Mouse (Mus musculus) MEL (cell line): ENCODE results near the gene Ankmy1.

Source experiments
- CTCF ChIP-seq, 3 experiments: IDR thresholded peaks in 2 of 3; conservative IDR thresholded peaks in 1 of 3; 2 replicates each; pipeline ENCODE4 v1.5.1; 2011 to 2012; ENCODE audit warnings: low read length in 3 of 3, low read depth in 2 of 3, mild to moderate bottlenecking in 2 of 3, improper control_type of control experiment in 1 of 3, inconsistent platforms in 1 of 3, mixed read lengths in 1 of 3, moderate library complexity in 1 of 3; ENCODE audit not compliant: control insufficient read depth in 1 of 3, insufficient read depth in 1 of 3, poor library complexity in 1 of 3, severe bottlenecking in 1 of 3
- EP300 ChIP-seq, 2 experiments: IDR thresholded peaks; 2 replicates each; pipeline ENCODE4 v1.6.1; 2011; ENCODE audit warnings: improper control_type of control experiment in 2 of 2, low read length in 2 of 2, low read depth in 1 of 2, mild to moderate bottlenecking in 1 of 2
- MYB ChIP-seq: IDR thresholded peaks from 2 replicates; pipeline ENCODE4 v1.6.1; 2011; ENCODE audit warnings: mild to moderate bottlenecking, low read depth, low read length, improper control_type of control experiment
- POLR2A ChIP-seq, 2 experiments: IDR thresholded peaks; 2 replicates each; pipeline ENCODE4 v1.6.1; 2011 to 2012; ENCODE audit warnings: low read length in 2 of 2, mild to moderate bottlenecking in 2 of 2, control low read depth in 1 of 2, improper control_type of control experiment in 1 of 2, low read depth in 1 of 2, moderate library complexity in 1 of 2; ENCODE audit not compliant: control insufficient read depth in 1 of 2, insufficient read depth in 1 of 2, poor library complexity in 1 of 2
- TAL1 ChIP-seq: IDR thresholded peaks from 2 replicates; pipeline ENCODE4 v1.6.1; 2012; ENCODE audit warnings: mild to moderate bottlenecking, inconsistent platforms, low read length, moderate library complexity, mixed read lengths
- ZKSCAN1 ChIP-seq: IDR thresholded peaks from 2 replicates; pipeline ENCODE4 v1.6.1; 2012; ENCODE audit warnings: low read depth, mild to moderate bottlenecking, inconsistent platforms, low read length, improper control_type of control experiment, moderate library complexity
- ZNF384 ChIP-seq: IDR thresholded peaks from 2 replicates; pipeline ENCODE4 v1.6.1; 2012; ENCODE audit warnings: low read depth, mild to moderate bottlenecking, inconsistent platforms, low read length, improper control_type of control experiment

GRCm38 (mm10) chr1:92849938-92850574 is 52.6 kb downstream of the Ankmy1 start:
- no peak for TF ChIP-seq CTCF (IDR thresholded peaks at IDR 0.05 in 2 of 3, conservative IDR thresholded peaks at IDR 0.05 in 1 of 3; ENCODE audit: control insufficient read depth in 1 of 3, insufficient read depth in 1 of 3, low read depth in 2 of 3, low read length in 3 of 3, poor library complexity in 1 of 3, severe bottlenecking in 1 of 3)
- no peak for TF ChIP-seq ZNF384
- no peak for TF ChIP-seq MYB
- no peak for TF ChIP-seq ZKSCAN1
- TF ChIP-seq TAL1 = no peak
- no peak for TF ChIP-seq EP300 (IDR thresholded peaks at IDR 0.05; ENCODE audit: low read depth in 1 of 2, low read length in 2 of 2)
- TF ChIP-seq POLR2A (IDR thresholded peaks at IDR 0.05; ENCODE audit: control insufficient read depth in 1 of 2, insufficient read depth in 1 of 2, low read depth in 1 of 2, low read length in 2 of 2, poor library complexity in 1 of 2) = no peak
